Mouse (Mus musculus): ENCODE data around the gene Gm2916.
"Not testable (repeated sequence)": the region's sequence is repeated elsewhere in the genome, so short reads cannot be mapped to it uniquely, and the experiment has no call there.

GRCm38 (mm10) chr14:3845945-3846344 lies 38.0 kb upstream of the Gm2916 start, which contains the start of gene Gm3033:
- not testable (repeated sequence) for TF ChIP-seq CTCF (conservative IDR thresholded peaks at IDR 0.05; ENCODE audit: insufficient read depth, insufficient read length, low read depth, low read length); POLR2A (IDR thresholded peaks at IDR 0.05; ENCODE audit: low read depth, low read length)
